Mouse (Mus musculus) liver, adult 2 months (tissue): ENCODE measurements around the gene Foxi3.

ENCODE experiments used
- CTCF ChIP-seq: fragments of 200-500 bp; IDR thresholded peaks from 2 replicates; pipeline ENCODE4 v1.5.1; 2011; ENCODE audit warnings: low read depth, low read length, control low read depth
- POLR2A ChIP-seq: fragments of 200-500 bp; IDR thresholded peaks from 2 replicates; pipeline ENCODE4 v1.6.1; 2011; ENCODE audit warnings: low read length, control low read depth; ENCODE audit not compliant: insufficient read depth; ENCODE audit errors: extremely low read depth

GRCm38 (mm10) chr6:70953274-70953673, 3.1 kb upstream of the Foxi3 start:
- no peak for TF ChIP-seq POLR2A
- TF ChIP-seq CTCF: no peak
